Mouse (Mus musculus): ENCODE results near the gene Lama4. TPM values are rescaled to one million over a fixed set of nuclear protein-coding genes. Genes with fewer than 3 reads are reported as not detected.

Gene Lama4
- polyA plus RNA-seq, 2 experiments: 0.91 to 0.94 TPM

DNA sequence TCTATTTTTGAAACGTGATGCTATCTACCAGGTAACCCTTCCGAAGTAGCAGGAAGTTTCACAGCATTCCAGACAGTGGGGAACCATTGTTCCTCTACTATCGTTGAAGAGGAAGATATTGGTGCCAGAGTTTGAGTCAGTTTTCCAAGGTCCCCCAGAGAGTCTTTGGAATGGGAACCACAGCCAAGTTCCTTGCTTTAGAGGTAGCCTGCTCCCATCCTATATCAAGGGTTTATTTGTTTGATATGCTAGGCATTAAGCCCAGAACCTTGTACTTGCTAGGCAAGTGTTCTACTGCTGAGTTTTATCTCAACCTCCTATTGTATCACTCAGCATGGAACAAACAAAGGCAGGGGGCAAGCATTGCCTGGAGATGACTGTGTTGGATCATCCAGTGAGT lies 15.7 kb downstream of the Lama4 start:
- DNase-seq (ENCODE audit: low read depth in 3 of 3, low spot score in 3 of 3): no peak
- TF ChIP-seq EP300 (IDR thresholded peaks at IDR 0.05; ENCODE audit: low read depth) (no peak), CTCF (IDR thresholded peaks at IDR 0.05; ENCODE audit: low read depth) (no peak)

DNA sequence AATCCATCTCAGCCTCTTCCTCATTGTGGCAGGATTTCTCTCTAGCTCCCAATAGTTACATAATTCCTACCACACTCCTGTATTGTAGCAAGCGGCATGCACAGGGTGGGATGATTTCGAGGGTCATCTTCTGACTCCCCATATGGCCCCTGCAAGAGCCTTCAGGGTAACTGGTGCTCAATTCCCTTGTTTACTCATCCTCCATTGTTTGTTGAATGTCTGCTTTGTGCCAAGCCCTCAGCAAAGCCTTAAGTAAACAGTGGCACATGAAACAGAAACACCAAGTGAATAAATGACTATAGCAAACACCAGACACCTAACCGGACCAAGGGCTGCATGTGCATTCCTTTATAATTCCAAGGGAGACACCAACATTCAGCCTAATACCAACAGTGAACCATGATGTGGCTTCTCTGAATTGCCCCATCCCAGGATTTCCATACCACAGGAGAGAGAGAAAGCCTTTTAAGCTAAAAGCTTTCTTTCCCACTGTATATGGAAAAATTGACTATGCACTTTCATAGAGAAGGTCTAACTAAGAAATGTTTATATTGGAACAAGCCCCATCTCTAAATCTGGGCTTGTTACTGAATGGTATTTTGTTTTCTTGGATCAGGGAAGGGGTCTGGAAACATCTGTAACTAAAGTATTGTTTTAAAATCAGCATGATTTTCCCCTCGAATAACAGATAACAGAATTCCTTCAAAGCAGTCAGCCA lies 19.2 kb downstream of the Lama4 start:
- Histone ChIP-seq H3K4me1 (replicated peaks; ENCODE audit: control insufficient read depth in 2 of 2, insufficient read depth in 2 of 2, low read length in 1 of 2) (no peaks in the 10 kb centered on the region), H3K4me2 (ENCODE audit: low read depth) (no peak overlapping the region), H3K27ac (no peak overlapping the region), H3K27me3 (ENCODE audit: control insufficient read depth, insufficient read depth, low read length) (no peaks in the 10 kb centered on the region), H3K9ac (replicated peaks) (no peak overlapping the region), H3K4me3 (ENCODE audit: insufficient read depth in 1 of 2, low read depth in 2 of 2, low read length in 2 of 2) (no peak overlapping the region), H3K9me3 (ENCODE audit: control insufficient read depth, low read length) (no peaks in the 10 kb centered on the region), H3K36me3 (replicated peaks; ENCODE audit: control insufficient read depth, insufficient read depth, low read depth) (no peaks in the 10 kb centered on the region)
- DNase-seq (ENCODE audit: low read depth in 3 of 3, low spot score in 3 of 3) (no peak), ATAC-seq (ENCODE audit: insufficient read depth) (no peak)
- TF ChIP-seq EP300 (IDR thresholded peaks at IDR 0.05; ENCODE audit: low read depth): no peak
- no peak for TF ChIP-seq CTCF (IDR thresholded peaks at IDR 0.05; ENCODE audit: low read depth)
- 46% methylated on average over 4 of the region's 4 CpGs for WGBS (ENCODE audit: insufficient replicate concordance)

More for the DNA sequence above, 15.7 kb downstream of the Lama4 start:
- Histone ChIP-seq H3K4me2 (ENCODE audit: low read depth) (no peak overlapping the region), H3K27ac (no peak overlapping the region), H3K9ac (replicated peaks) (no peak overlapping the region), H3K9me3 (ENCODE audit: control insufficient read depth, low read length) (no peaks in the 10 kb centered on the region), H3K4me1 (replicated peaks; ENCODE audit: control insufficient read depth in 2 of 2, insufficient read depth in 2 of 2, low read length in 1 of 2) (no peaks in the 10 kb centered on the region), H3K36me3 (replicated peaks; ENCODE audit: control insufficient read depth, insufficient read depth, low read depth) (no peaks in the 10 kb centered on the region), H3K27me3 (ENCODE audit: control insufficient read depth, insufficient read depth, low read length) (no peaks in the 10 kb centered on the region), H3K4me3 (ENCODE audit: insufficient read depth in 1 of 2, low read depth in 2 of 2, low read length in 2 of 2) (no peak overlapping the region)
- WGBS (ENCODE audit: insufficient replicate concordance): 26% methylated on average over 3 of the region's 3 CpGs
- no peak for ATAC-seq (ENCODE audit: insufficient read depth)

DNA sequence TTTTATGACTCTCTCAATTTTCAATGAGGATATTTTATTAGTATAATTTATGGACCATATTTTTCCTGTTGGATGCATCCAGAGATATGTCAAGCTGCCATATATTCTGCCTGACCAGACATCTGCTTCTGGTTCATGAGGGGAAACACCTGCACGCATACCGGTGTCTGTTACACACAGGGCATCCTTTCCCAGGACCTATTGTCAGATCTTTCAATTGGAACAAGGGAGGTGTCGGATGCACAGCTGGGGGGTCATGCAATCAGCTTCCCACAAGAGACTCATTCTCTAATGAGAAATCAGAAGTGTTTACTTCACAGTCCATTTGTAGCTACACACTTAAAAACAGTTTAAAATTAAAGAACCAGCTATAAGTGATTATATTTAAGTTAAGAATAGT lies 20.7 kb downstream of the Lama4 start:
- Histone ChIP-seq H3K27ac (no peak overlapping the region), H3K4me3 (ENCODE audit: insufficient read depth in 1 of 2, low read depth in 2 of 2, low read length in 2 of 2) (no peak overlapping the region), H3K4me1 (replicated peaks; ENCODE audit: control insufficient read depth in 2 of 2, insufficient read depth in 2 of 2, low read length in 1 of 2) (no peaks in the 10 kb centered on the region), H3K36me3 (replicated peaks; ENCODE audit: control insufficient read depth, insufficient read depth, low read depth) (no peaks in the 10 kb centered on the region), H3K4me2 (ENCODE audit: low read depth) (no peak overlapping the region), H3K9ac (replicated peaks) (no peak overlapping the region), H3K9me3 (ENCODE audit: control insufficient read depth, low read length) (no peaks in the 10 kb centered on the region), H3K27me3 (ENCODE audit: control insufficient read depth, insufficient read depth, low read length) (no peaks in the 10 kb centered on the region)
- TF ChIP-seq CTCF (IDR thresholded peaks at IDR 0.05; ENCODE audit: low read depth) (no peak), EP300 (IDR thresholded peaks at IDR 0.05; ENCODE audit: low read depth) (no peak)
- DNase-seq (ENCODE audit: low read depth in 3 of 3, low spot score in 3 of 3) (no peak), ATAC-seq (ENCODE audit: insufficient read depth) (no peak)
- WGBS (ENCODE audit: insufficient replicate concordance): 61% methylated on average over 3 of the region's 3 CpGs

DNA sequence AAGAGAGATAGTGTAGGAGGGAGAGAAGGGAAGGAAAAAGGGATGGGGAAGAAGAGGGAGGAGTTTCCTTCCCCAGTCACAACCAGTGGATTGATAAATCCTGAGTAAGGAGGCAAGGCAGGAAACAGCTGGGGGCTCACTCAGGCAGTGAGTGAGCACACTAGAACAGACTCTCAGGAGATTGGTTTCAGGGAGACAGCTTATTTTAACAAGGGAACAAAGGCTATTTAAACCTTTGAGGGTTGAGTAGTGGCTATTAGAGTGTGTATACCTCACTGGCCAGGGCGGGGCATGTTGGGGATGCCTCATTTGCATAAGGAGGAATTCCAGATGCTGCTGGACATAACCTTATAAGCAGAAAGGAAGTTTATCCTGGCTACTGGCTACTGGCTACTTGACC lies 27.5 kb downstream of the Lama4 start:
- Histone ChIP-seq H3K36me3 (replicated peaks; ENCODE audit: control insufficient read depth, insufficient read depth, low read depth) (no peaks in the 10 kb centered on the region), H3K9me3 (ENCODE audit: control insufficient read depth, low read length) (no peaks in the 10 kb centered on the region), H3K9ac (replicated peaks) (no peak overlapping the region), H3K4me1 (replicated peaks; ENCODE audit: control insufficient read depth in 2 of 2, insufficient read depth in 2 of 2, low read length in 1 of 2) (no peaks in the 10 kb centered on the region), H3K27ac (no peak overlapping the region), H3K4me2 (ENCODE audit: low read depth) (no peak overlapping the region), H3K4me3 (ENCODE audit: insufficient read depth in 1 of 2, low read depth in 2 of 2, low read length in 2 of 2) (no peak overlapping the region), H3K27me3 (ENCODE audit: control insufficient read depth, insufficient read depth, low read length) (no peaks in the 10 kb centered on the region)
- 71% methylated on average over 1 of the region's 1 CpGs for WGBS (ENCODE audit: insufficient replicate concordance)
- TF ChIP-seq EP300 (IDR thresholded peaks at IDR 0.05; ENCODE audit: low read depth) (no peak), CTCF (IDR thresholded peaks at IDR 0.05; ENCODE audit: low read depth) (no peak)
- no peak for ATAC-seq (ENCODE audit: insufficient read depth)
- DNase-seq (ENCODE audit: low read depth in 3 of 3, low spot score in 3 of 3): no peak

DNA sequence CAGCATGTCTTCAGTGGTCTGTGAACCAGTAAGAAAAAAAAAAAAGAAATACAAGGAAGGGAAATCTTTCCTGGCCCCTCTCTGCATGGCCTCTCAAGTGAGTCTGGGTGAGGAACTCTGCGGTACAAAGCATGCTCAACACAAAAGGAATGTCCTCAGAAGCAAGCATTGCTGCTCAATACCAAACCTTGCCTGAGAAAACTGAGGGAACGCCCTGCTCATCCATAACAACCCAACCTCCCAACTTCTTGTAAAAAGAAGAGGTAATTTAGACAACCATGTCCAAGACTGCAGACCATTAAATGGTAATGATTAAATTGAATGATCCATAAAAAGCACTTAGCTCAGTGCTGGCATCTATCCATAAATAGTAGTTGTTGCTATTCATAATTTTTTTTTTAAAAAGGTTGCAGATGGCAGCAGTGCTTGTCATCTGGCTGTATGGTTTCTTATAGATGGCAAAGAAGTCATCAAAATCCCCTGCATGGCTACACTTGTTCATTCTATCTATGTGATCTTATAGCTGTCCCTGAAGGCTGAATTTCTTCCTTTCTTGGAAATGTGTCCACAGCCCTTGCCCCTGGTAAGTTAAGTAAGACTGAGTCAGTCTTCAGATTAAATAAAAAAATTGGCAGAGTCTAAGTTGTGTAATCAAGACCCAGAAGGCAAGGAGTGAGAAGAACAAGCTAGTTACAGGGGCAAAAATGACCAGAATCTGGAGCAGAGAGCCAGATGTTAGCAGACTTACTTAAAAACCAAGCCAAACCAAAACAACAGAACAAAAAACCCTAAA lies 28.5 kb downstream of the Lama4 start:
- Histone ChIP-seq H3K4me2 (ENCODE audit: low read depth) (no peak overlapping the region), H3K36me3 (replicated peaks; ENCODE audit: control insufficient read depth, insufficient read depth, low read depth) (no peaks in the 10 kb centered on the region), H3K4me3 (ENCODE audit: insufficient read depth in 1 of 2, low read depth in 2 of 2, low read length in 2 of 2) (no peak overlapping the region), H3K27ac (no peak overlapping the region), H3K9me3 (ENCODE audit: control insufficient read depth, low read length) (no peaks in the 10 kb centered on the region), H3K4me1 (replicated peaks; ENCODE audit: control insufficient read depth in 2 of 2, insufficient read depth in 2 of 2, low read length in 1 of 2) (no peaks in the 10 kb centered on the region), H3K27me3 (ENCODE audit: control insufficient read depth, insufficient read depth, low read length) (no peaks in the 10 kb centered on the region), H3K9ac (replicated peaks) (no peak overlapping the region)
- no peak for ATAC-seq (ENCODE audit: insufficient read depth)
- no peak for DNase-seq (ENCODE audit: low read depth in 3 of 3, low spot score in 3 of 3)
- WGBS (ENCODE audit: insufficient replicate concordance): 46% methylated on average over 2 of the region's 2 CpGs
- TF ChIP-seq EP300 (IDR thresholded peaks at IDR 0.05; ENCODE audit: low read depth) (no peak), CTCF (IDR thresholded peaks at IDR 0.05; ENCODE audit: low read depth) (no peak)
